Comparison of ENCODE assay signal across 7 mouse cellular contexts in genomic region chrX:71381571-71381970, GRCm38 (mm10). TPM values are rescaled to one million over a fixed set of nuclear protein-coding genes. Genes with fewer than 3 reads are reported as not detected.
A peak's percentile ranks its signal among the peaks of the same experiment; 100 is the strongest.
DNase-seq lines count a peak whose midpoint lies in the region; ATAC-seq and TF ChIP-seq lines count a peak whose summit lies in the region.

No protein-coding gene starts in this region.

- WGBS in intestine, postnatal 0 days = 45% methylated on average over 5 of the region's 5 CpGs
- 41% methylated on average over 5 of the region's 5 CpGs for WGBS in intestine, embryonic 16.5 days

- ATAC-seq in intestine, postnatal 0 days = no peak
- ATAC-seq in intestine, embryonic 16.5 days = no peak
- peak; percentile 69 for ATAC-seq in megakaryocyte, adult 5-6 weeks (ENCODE audit: poor library complexity, severe bottlenecking)

- DNase-seq in CD4-positive, CD25-positive, alpha-beta regulatory T cell, adult 2 months (ENCODE audit: low read depth, low spot score) = peak; percentile 67
- peak; percentile 36 for DNase-seq in T-cell, adult 2 months (ENCODE audit: low spot score)
- DNase-seq in heart, postnatal 14 days = peak; percentile 6 to 23
- no peak for DNase-seq in ovary, adult 18-20 months (ENCODE audit: low spot score)

- H3K27me3 ChIP-seq in intestine, postnatal 0 days (replicated peaks; ENCODE audit: control insufficient read depth, insufficient read depth, low read length) = no peaks in the 10 kb centered on the region
- no peaks in the 10 kb centered on the region for H3K27me3 ChIP-seq in intestine, embryonic 16.5 days (replicated peaks; ENCODE audit: control insufficient read depth, insufficient read depth, low read length)

- no peaks in the 10 kb centered on the region for H3K4me1 ChIP-seq in intestine, postnatal 0 days (replicated peaks; ENCODE audit: control insufficient read depth, insufficient read depth, low read length)
- H3K4me1 ChIP-seq in intestine, embryonic 16.5 days (ENCODE audit: control insufficient read depth, insufficient read depth, low read length) = no peaks in the 10 kb centered on the region

- H3K9ac ChIP-seq in intestine, postnatal 0 days (ENCODE audit: low read depth, low read length) = no peak overlapping the region
- no peak overlapping the region for H3K9ac ChIP-seq in intestine, embryonic 16.5 days (ENCODE audit: low read depth, low read length)

- H3K9me3 ChIP-seq in intestine, postnatal 0 days (ENCODE audit: control insufficient read depth) = no peaks in the 10 kb centered on the region
- no peaks in the 10 kb centered on the region for H3K9me3 ChIP-seq in intestine, embryonic 16.5 days (ENCODE audit: control insufficient read depth, low read length)

- peak; percentile 70 for TF ChIP-seq CTCF in intestine, postnatal 0 days (IDR thresholded peaks at IDR 0.05; ENCODE audit: low read depth)

- intact Hi-C loops in heart, postnatal 14 days (cut with DNase I) = loop anchor here (5.0 kb wide), 1 partner anchor 799 kb away; no protein-coding TSS in a partner anchor

- H3K4me2 ChIP-seq in intestine, postnatal 0 days (replicated peaks; ENCODE audit: low read depth) = no peak overlapping the region
- no peak overlapping the region for H3K4me2 ChIP-seq in intestine, embryonic 16.5 days (ENCODE audit: low read depth, low read length)

- H3K27ac ChIP-seq in intestine, postnatal 0 days (ENCODE audit: low read depth, low read length) = no peak overlapping the region
- H3K27ac ChIP-seq in intestine, embryonic 16.5 days (ENCODE audit: low read length) = no peak overlapping the region

- H3K4me3 ChIP-seq in intestine, postnatal 0 days (ENCODE audit: low read depth, low read length) = no peak overlapping the region
- no peak overlapping the region for H3K4me3 ChIP-seq in intestine, embryonic 16.5 days (ENCODE audit: low read length)

- H3K36me3 ChIP-seq in intestine, postnatal 0 days (ENCODE audit: control insufficient read depth, insufficient read depth) = no peaks in the 10 kb centered on the region
- no peaks in the 10 kb centered on the region for H3K36me3 ChIP-seq in intestine, embryonic 16.5 days (ENCODE audit: control insufficient read depth, insufficient read depth, low read length)

RNA-seq across cellular contexts. Expression of gene Mtmr1, which starts 17.0 kb away (rescaled TPM):
- polyA plus RNA-seq in intestine, postnatal 0 days (2015; fragmentation: Nextera tagmentation; extraction: Ambion mirVana) = 9.3 and 9.4 TPM in 2 replicates
- polyA plus RNA-seq in intestine, embryonic 16.5 days (2015; fragmentation: Nextera tagmentation; extraction: Ambion mirVana) = 9.3 and 10.9 TPM in 2 replicates
- total RNA-seq in heart, postnatal 14 days (2021) = 10 to 100 TPM; 25.4 to 27.2 TPM
- total RNA-seq in megakaryocyte, adult 5-6 weeks (2015) = 24.5 and 25.8 TPM in 2 replicates
- total RNA-seq in megakaryocyte, adult 5-6 weeks (2017) = 28.9 and 36.1 TPM in 2 replicates
